Mouse (Mus musculus) spleen, adult 2 months (tissue): Measurements from ENCODE around the gene Gm17428.

Source experiments
- CTCF ChIP-seq: fragments of 200-500 bp; IDR thresholded peaks from 2 replicates; pipeline ENCODE4 v1.5.1; 2011; ENCODE audit warnings: mild to moderate bottlenecking, inconsistent platforms; ENCODE audit not compliant: insufficient read depth, insufficient read length, insufficient replicate concordance; ENCODE audit errors: extremely low read depth
- POLR2A ChIP-seq: fragments of 200-500 bp; IDR thresholded peaks from 2 replicates; pipeline ENCODE4 v1.6.1; 2011; ENCODE audit warnings: low read depth, low read length, inconsistent platforms

- TF ChIP-seq POLR2A (no peak), CTCF (no peak)
Measured at GRCm38 (mm10) chr14:55011116-55011515, 34.4 kb downstream of the Gm17428 start.
